Mouse (Mus musculus) cerebellum, adult 9-11 months (tissue): ENCODE results near the gene Trim58.

Source experiments
- DNase-seq: peaks from one replicate; pipeline ENCODE4 v3.0.0; 2022

Gene Trim58

GRCm38 (mm10) chr11:58655151-58655550 lies 14.9 kb downstream of the Trim58 start:
- no peak for DNase-seq

DNA sequence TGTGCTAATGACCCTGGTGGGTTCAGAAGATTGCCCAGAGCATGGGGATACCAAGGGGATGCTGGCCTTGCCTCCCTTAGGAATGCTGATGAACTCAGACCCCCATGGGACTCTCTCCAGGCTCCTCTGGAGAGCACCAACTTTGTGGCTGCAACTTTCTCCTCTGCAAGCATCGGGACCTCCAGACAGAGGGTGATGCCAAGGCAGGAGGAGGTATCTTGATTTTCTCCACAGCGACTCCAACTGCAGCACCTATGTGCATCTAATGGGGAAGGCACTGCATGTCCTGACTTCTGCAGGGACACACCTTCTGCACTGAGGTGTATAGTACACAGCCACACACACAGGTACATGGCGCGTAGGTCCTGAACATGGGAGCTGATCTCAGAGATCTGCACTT lies 18.3 kb downstream of the Trim58 start, which contains the start of gene Olfr322:
Gene Olfr322, plus strand, starts transcription at position 187 of the 400 bp plus-strand sequence.
- no peak for DNase-seq

DNA sequence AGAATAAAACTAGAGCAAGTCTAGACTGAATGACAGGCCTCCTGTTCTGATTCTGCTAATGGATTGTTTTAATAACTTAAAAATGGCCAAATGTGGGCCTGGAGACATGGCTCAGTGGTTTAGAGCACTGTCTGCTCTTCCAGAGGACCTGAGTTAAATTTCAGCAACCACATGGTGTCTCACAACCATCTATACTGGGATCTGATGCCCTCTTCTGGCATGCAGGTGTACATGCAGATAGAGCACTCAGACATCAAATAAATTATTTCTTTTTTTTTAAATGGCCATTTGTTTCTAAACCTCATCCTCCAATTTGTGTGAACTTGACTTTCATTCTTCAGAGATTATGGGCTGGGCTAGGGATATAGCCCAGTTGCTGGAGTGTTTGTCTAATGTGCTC lies 29.0 kb downstream of the Trim58 start:
- DNase-seq = no peak

DNA sequence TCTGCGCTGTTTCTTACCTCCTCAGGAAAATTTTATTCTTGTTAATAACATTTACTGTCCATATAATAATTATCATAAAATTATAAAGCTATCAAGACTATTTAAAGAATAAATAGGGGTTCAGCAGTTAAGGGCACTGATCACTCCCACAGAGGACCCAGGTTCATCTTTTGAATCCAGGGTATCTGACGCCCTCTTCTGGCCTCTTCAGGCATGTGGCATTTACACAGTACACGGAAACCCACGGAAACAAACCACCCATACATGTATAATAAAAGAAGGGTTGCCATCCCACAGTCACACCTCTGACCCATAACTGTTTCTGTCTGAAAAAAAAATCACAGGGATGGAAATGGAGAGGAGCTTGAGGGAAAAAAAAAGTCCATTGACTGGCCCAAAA lies 31.6 kb downstream of the Trim58 start:
- DNase-seq = no peak

DNA sequence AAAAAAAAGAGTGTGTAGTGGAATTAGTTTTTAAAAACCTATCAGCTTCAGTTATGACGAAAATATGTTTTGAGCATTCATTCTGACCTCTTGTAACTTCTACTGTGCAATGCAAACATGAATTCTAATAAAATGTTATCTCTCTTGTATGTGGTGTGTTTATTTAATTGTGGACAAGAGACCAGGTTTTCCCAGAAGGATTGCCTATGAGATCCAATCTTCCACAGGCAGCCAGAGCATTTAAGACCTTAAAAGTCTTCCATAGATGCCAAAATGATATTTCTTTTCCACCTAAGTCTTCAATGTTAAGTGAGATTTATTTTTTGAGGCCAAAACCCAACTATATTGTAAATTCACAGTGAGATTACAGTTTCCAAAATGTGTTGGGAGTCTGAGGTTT lies 40.5 kb downstream of the Trim58 start, which contains the start of gene Olfr320:
Gene Olfr320, plus strand, starts transcription at position 301 of the 400 bp plus-strand sequence.
- no peak for DNase-seq

DNA sequence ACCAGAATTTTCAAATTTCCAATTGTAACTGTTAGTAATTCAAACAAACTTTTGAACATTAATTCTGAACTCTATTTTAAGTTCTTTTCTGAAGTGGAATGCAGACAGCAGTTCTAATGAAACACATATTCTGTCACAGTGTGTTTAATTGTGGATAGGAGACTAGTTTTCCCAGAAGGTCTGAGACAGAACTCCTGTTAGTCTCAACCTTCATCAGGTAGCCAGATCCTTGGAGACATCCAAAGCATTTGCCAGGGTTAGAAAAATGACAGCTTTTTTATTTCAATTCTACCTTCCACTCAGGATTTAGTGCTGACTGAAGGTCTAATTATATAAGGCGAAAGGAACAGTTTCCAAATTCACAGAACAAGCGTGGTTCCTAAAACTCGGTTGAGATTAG lies 58.6 kb downstream of the Trim58 start, which contains the start of gene Olfr319:
Gene Olfr319, plus strand, starts transcription at position 301 of the 400 bp plus-strand sequence.
- no peak for DNase-seq
